Mouse (Mus musculus) myocyte (in vitro differentiated cells): ENCODE results near the gene Pex7. TPM values are rescaled to one million over a fixed set of nuclear protein-coding genes. Genes with fewer than 3 reads are reported as not detected.

Experiments used
- H3K27me3 ChIP-seq: one replicate; pipeline ENCODE4 v1.6.1; 2011; ENCODE audit not compliant: control insufficient read depth, insufficient read depth, insufficient read length
- H3K36me3 ChIP-seq: one replicate; pipeline ENCODE4 v1.6.1; 2011; ENCODE audit not compliant: control insufficient read depth, insufficient read depth
- H3K4me2 ChIP-seq: one replicate; pipeline ENCODE4 v1.6.1; 2011; ENCODE audit warnings: low read depth, control low read depth
- H3K4me3 ChIP-seq: one replicate; pipeline ENCODE4 v1.5.1; 2011; ENCODE audit warnings: mild to moderate bottlenecking, control low read depth, moderate library complexity
- H3K79me2 ChIP-seq: one replicate; pipeline ENCODE4 v1.6.1; 2011; ENCODE audit not compliant: control insufficient read depth, insufficient read depth
- H3ac ChIP-seq: one replicate; pipeline ENCODE4 v1.6.1; 2011; ENCODE audit not compliant: control insufficient read depth, insufficient read length
- CEBPB ChIP-seq: IDR thresholded peaks from 2 replicates; pipeline ENCODE4 v1.6.1; 2011; ENCODE audit warnings: mild to moderate bottlenecking, moderate library complexity; ENCODE audit not compliant: poor library complexity, insufficient read depth, severe bottlenecking
- E2F4 ChIP-seq: IDR thresholded peaks from one replicate; pipeline ENCODE4 v1.6.1; 2011; ENCODE audit warnings: mild to moderate bottlenecking, control low read depth, moderate library complexity; ENCODE audit not compliant: insufficient read depth
- MAX ChIP-seq: IDR thresholded peaks from one replicate; pipeline ENCODE4 v1.6.1; 2011; ENCODE audit warnings: low read depth, mild to moderate bottlenecking, control low read depth
- MYOD1 ChIP-seq, 3 experiments: IDR thresholded peaks; one replicate each; pipeline ENCODE4 v1.6.1; 2011; ENCODE audit warnings: control low read depth in 2 of 3, low read depth in 2 of 3, mild to moderate bottlenecking in 2 of 3, moderate library complexity in 1 of 3; ENCODE audit not compliant: insufficient read length in 2 of 3, control insufficient read depth in 1 of 3
- MYOG ChIP-seq, 3 experiments: IDR thresholded peaks; one replicate each; pipeline ENCODE4 v1.6.1; 2011; ENCODE audit warnings: control low read depth in 2 of 3, low read depth in 2 of 3, mild to moderate bottlenecking in 2 of 3; ENCODE audit not compliant: insufficient read length in 2 of 3, control insufficient read depth in 1 of 3, insufficient read depth in 1 of 3
- POLR2A ChIP-seq: IDR thresholded peaks from one replicate; pipeline ENCODE4 v1.6.1; 2011; ENCODE audit warnings: low read depth, mild to moderate bottlenecking, control low read depth, moderate library complexity; ENCODE audit not compliant: insufficient read length
- POLR2AphosphoS2 ChIP-seq: IDR thresholded peaks from one replicate; pipeline ENCODE4 v1.6.1; 2011; ENCODE audit warnings: low read depth, control low read depth; ENCODE audit not compliant: insufficient read length
- REST ChIP-seq: IDR thresholded peaks from one replicate; pipeline ENCODE4 v1.6.1; 2011; ENCODE audit warnings: mild to moderate bottlenecking, control low read depth, moderate library complexity; ENCODE audit not compliant: insufficient read depth, insufficient read length
- SRF ChIP-seq: IDR thresholded peaks from one replicate; pipeline ENCODE4 v1.6.1; 2011; ENCODE audit warnings: low read depth; ENCODE audit not compliant: control insufficient read depth, insufficient read length
- TCF12 ChIP-seq: IDR thresholded peaks from one replicate; pipeline ENCODE4 v1.6.1; 2011; ENCODE audit warnings: mild to moderate bottlenecking, control low read depth; ENCODE audit not compliant: poor library complexity, insufficient read depth, severe bottlenecking
- TCF3 ChIP-seq: IDR thresholded peaks from one replicate; pipeline ENCODE4 v1.6.1; 2011; ENCODE audit warnings: low read depth, control low read depth; ENCODE audit not compliant: insufficient read length
- USF1 ChIP-seq: IDR thresholded peaks from one replicate; pipeline ENCODE4 v1.6.1; 2011; ENCODE audit warnings: low read depth, mild to moderate bottlenecking, control low read depth, moderate library complexity
- polyA plus RNA-seq: library from polyadenylated mRNA; unstranded; fragments of >200 nt; fragmentation: generic; extraction: Trizol; gene quantifications from one replicate; pipeline ENCODE4 v1.2.1, GENCODE M21; 2012; ENCODE audit warnings: missing spikeins

Pex7 gene
- polyA plus RNA-seq, 1 experiment = 7.9 TPM

GRCm38 (mm10) chr10:19880437-19880836 is 27.1 kb downstream of the Pex7 start:
- Histone ChIP-seq H3K36me3 (no peaks in the 10 kb centered on the region), H3K27me3 (no peaks in the 10 kb centered on the region), H3K79me2 (no peaks in the 10 kb centered on the region), H3ac (no peak overlapping the region), H3K4me2 (no peak overlapping the region), H3K4me3 (no peak overlapping the region)
- TF ChIP-seq E2F4 (no peak), TCF12 (no peak), MYOG (IDR thresholded peaks at IDR 0.05; ENCODE audit: control insufficient read depth in 1 of 3, insufficient read depth in 1 of 3, insufficient read length in 2 of 3, low read depth in 2 of 3) (no peak), USF1 (no peak), REST (no peak), POLR2A (no peak), MAX (no peak), SRF (no peak), CEBPB (no peak), MYOD1 (IDR thresholded peaks at IDR 0.05; ENCODE audit: control insufficient read depth in 1 of 3, insufficient read length in 2 of 3, low read depth in 2 of 3) (no peak)

- Histone ChIP-seq H3K4me2 (no peak overlapping the region), H3K4me3 (no peak overlapping the region), H3ac (no peak overlapping the region), H3K36me3 (no peaks in the 10 kb centered on the region), H3K79me2 (no peaks in the 10 kb centered on the region), H3K27me3 (no peaks in the 10 kb centered on the region)
- TF ChIP-seq E2F4 (no peak), SRF (no peak), TCF3 (no peak), MAX (no peak), MYOG (IDR thresholded peaks at IDR 0.05; ENCODE audit: control insufficient read depth in 1 of 3, insufficient read depth in 1 of 3, insufficient read length in 2 of 3, low read depth in 2 of 3) (no peak), POLR2AphosphoS2 (no peak), MYOD1 (IDR thresholded peaks at IDR 0.05; ENCODE audit: control insufficient read depth in 1 of 3, insufficient read length in 2 of 3, low read depth in 2 of 3) (no peak), USF1 (no peak), TCF12 (no peak), POLR2A (no peak)
These were observed 28.3 kb downstream of the Pex7 start for GRCm38 (mm10) chr10:19879161-19879560.

- Histone ChIP-seq H3ac (no peak overlapping the region), H3K79me2 (no peaks in the 10 kb centered on the region), H3K4me2 (no peak overlapping the region), H3K27me3 (no peaks in the 10 kb centered on the region), H3K36me3 (no peaks in the 10 kb centered on the region), H3K4me3 (no peak overlapping the region)
- TF ChIP-seq CEBPB = no peak
- TF ChIP-seq POLR2AphosphoS2 = no peak
- no peak for TF ChIP-seq USF1
- TF ChIP-seq SRF = no peak
- no peak for TF ChIP-seq MYOD1 (IDR thresholded peaks at IDR 0.05; ENCODE audit: control insufficient read depth in 1 of 3, insufficient read length in 2 of 3, low read depth in 2 of 3)
These were observed 29.8 kb downstream of the Pex7 start for GRCm38 (mm10) chr10:19877679-19878078.

DNA sequence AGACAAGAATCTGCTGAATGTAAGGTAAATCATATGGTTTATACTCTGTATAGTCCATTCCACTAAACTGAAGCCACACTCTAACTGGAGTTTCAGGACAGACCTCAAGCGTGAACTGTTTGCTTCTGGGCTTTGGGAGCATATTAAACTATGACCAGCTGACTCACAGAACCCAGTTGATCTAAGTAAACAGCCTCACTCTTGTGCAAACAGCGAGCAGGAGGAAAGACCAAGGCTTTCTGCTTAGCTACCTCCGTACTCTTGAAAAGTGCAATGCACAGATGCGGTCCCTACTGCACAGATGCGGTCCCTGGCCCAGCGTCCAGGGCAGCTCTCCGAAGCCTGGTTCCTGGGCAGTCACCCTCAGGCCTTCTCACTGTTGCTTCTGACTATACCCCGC is 30.2 kb downstream of the Pex7 start:
- no peak overlapping the region for H3K4me3 ChIP-seq

DNA sequence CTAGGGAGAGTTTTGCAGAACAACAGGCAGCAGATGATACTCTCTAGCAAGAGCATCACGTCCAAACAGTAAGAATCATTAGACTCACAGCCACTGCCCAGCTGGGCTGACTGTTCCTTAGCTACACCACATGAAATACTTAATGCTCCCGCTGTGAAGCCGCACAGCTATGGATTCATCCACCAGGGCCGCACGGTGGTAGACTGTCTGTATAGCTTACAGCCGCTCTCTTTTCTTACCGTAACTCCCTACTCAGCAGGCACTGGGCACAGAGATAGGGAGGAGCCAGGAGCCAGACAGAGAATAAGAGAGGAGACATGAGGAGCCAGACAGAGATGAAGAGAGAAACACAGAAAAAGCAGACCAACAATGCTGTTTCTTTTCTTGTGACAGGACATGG is 30.8 kb downstream of the Pex7 start:
- Histone ChIP-seq H3K27me3 (no peaks in the 10 kb centered on the region), H3ac (no peak overlapping the region), H3K4me3 (no peak overlapping the region), H3K79me2 (no peaks in the 10 kb centered on the region), H3K36me3 (no peaks in the 10 kb centered on the region), H3K4me2 (no peak overlapping the region)
- TF ChIP-seq CEBPB (no peak), USF1 (no peak), MYOG (IDR thresholded peaks at IDR 0.05; ENCODE audit: control insufficient read depth in 1 of 3, insufficient read depth in 1 of 3, insufficient read length in 2 of 3, low read depth in 2 of 3) (no peak), POLR2A (no peak), TCF3 (no peak)

More for the DNA sequence above, 30.2 kb downstream of the Pex7 start:
- TF ChIP-seq TCF12 = no peak
- no peak for TF ChIP-seq E2F4
- TF ChIP-seq CEBPB = no peak
- no peak for TF ChIP-seq POLR2AphosphoS2
- TF ChIP-seq REST = no peak
- no peak for TF ChIP-seq TCF3
- no peak for TF ChIP-seq USF1
- no peak for TF ChIP-seq POLR2A
- no peak for TF ChIP-seq MAX
- no peak for TF ChIP-seq MYOD1 (IDR thresholded peaks at IDR 0.05; ENCODE audit: control insufficient read depth in 1 of 3, insufficient read length in 2 of 3, low read depth in 2 of 3)
- no peak for TF ChIP-seq SRF
- TF ChIP-seq MYOG (IDR thresholded peaks at IDR 0.05; ENCODE audit: control insufficient read depth in 1 of 3, insufficient read depth in 1 of 3, insufficient read length in 2 of 3, low read depth in 2 of 3) = no peak
- H3K79me2 ChIP-seq = no peaks in the 10 kb centered on the region
- no peak overlapping the region for H3K4me2 ChIP-seq
- H3K36me3 ChIP-seq = no peaks in the 10 kb centered on the region
- H3K27me3 ChIP-seq = no peaks in the 10 kb centered on the region
- H3ac ChIP-seq = no peak overlapping the region
